Mouse (Mus musculus): ENCODE data around the gene Lrrc37a. TPM values are rescaled to one million over a fixed set of nuclear protein-coding genes. Genes with fewer than 3 reads are reported as not detected.
"Not testable (repeated sequence)": the region's sequence is repeated elsewhere in the genome, so short reads cannot be mapped to it uniquely, and the experiment has no call there.

Lrrc37a gene
- not detected in 2 replicates for polyA plus RNA-seq (2015; fragmentation: Nextera tagmentation; extraction: Ambion mirVana)

- Histone ChIP-seq H3K27me3 (ENCODE audit: control insufficient read depth, insufficient read depth, low read length) (no peaks in the 10 kb centered on the region), H3K9ac (ENCODE audit: low read length) (no peak within 1 kb of the TSS), H3K4me3 (replicated peaks; ENCODE audit: low read length) (no peak within 1 kb of the TSS), H3K4me1 (ENCODE audit: control insufficient read depth, insufficient read depth, low read length) (no peaks in the 10 kb centered on the region), H3K9me3 (replicated peaks; ENCODE audit: control insufficient read depth, low read length) (no peaks in the 10 kb centered on the region), H3K36me3 (ENCODE audit: control insufficient read depth, insufficient read depth, low read length) (no peaks in the 10 kb centered on the region), H3K27ac (ENCODE audit: low read length) (no peak within 1 kb of the TSS), H3K4me2 (ENCODE audit: low read depth, low read length) (no peak within 1 kb of the TSS)
- ATAC-seq (ENCODE audit: insufficient read depth, low FRiP score) = no peak
- 87% methylated on average over 12 of the region's 12 CpGs for WGBS
These were observed at the start of gene Lrrc37a for GRCm38 (mm10) chr11:103504497-103504896. Lrrc37a (minus strand) TSS chr11:103504597.

DNA sequence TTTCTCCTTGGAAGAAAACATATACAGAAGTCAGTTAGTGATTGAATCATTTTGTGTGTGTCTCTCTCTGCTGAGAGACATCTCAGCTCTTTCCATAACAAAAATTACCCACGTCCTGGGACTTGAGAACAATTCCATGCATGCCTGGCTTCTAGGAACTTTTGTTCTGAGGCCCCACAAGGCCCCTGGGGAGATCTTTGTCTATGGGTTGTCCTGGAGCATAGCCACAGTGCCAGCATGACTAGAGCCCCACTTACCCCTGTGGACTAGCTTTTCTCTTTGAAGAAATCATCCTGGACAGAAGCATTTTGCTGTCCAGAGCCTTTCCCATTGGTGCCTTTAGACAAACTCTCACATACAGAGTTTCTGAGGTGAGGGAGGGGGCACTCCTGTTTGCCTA lies 30.6 kb upstream of the Lrrc37a start:
- not testable (repeated sequence) for H3K4me3 ChIP-seq (replicated peaks; ENCODE audit: low read length); H3K4me2 ChIP-seq (ENCODE audit: low read depth, low read length); H3K27me3 ChIP-seq (ENCODE audit: control insufficient read depth, insufficient read depth, low read length); H3K36me3 ChIP-seq (ENCODE audit: control insufficient read depth, insufficient read depth, low read length); H3K4me1 ChIP-seq (ENCODE audit: control insufficient read depth, insufficient read depth, low read length); H3K9ac ChIP-seq (ENCODE audit: low read length); H3K9me3 ChIP-seq (replicated peaks; ENCODE audit: control insufficient read depth, low read length); H3K27ac ChIP-seq (ENCODE audit: low read length); ATAC-seq (ENCODE audit: insufficient read depth, low FRiP score)
- 32% methylated on average over 1 of the region's 1 CpGs for WGBS

DNA sequence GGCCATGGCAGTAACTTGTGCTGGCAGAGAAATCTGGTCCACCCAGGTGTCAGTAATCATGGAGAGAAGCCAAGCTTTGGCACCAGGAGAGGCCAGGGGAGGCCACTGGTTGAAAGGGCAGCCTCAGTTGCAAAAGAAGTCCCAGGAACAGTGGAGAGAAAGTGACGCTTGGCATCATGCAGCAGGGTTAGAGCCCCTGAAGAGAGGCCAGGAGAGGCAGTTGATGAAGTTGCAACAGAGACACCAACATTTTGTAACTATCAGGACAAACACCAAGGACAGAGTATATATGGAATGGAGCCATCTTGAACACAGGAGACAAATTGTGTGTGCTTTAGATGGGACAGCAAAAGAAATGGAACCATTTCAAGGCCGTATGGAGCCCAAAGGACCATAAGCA lies 7.7 kb upstream of the Lrrc37a start:
- WGBS = 62% methylated on average over 2 of the region's 2 CpGs
- H3K4me2 ChIP-seq (ENCODE audit: low read depth, low read length) = no peak overlapping the region
- ATAC-seq (ENCODE audit: insufficient read depth, low FRiP score) = no peak

DNA sequence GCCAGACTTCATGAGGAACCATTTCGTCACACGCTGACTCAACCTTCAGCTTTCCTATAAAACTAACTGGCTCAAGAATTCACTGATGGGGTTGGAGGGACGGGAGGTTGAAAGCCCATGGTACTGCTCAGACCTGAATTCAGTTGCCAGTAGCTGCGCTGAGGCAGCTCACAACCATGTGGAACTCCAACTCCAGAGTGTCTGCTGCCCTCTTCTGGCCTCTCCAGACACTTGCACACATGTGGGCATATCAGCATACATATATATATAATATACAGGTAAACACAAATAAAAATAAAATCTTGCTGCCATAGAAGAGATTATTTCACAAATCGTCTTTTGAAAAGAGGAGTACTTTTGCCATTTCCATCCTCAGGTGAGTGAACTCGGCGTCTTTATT lies 40.0 kb downstream of the Lrrc37a start:
- no peaks in the 10 kb centered on the region for H3K4me1 ChIP-seq (ENCODE audit: control insufficient read depth, insufficient read depth, low read length)
- 72% methylated on average over 7 of the region's 7 CpGs for WGBS
- no peak overlapping the region for H3K4me2 ChIP-seq (ENCODE audit: low read depth, low read length)
- H3K9ac ChIP-seq (ENCODE audit: low read length) = no peak overlapping the region
- no peaks in the 10 kb centered on the region for H3K9me3 ChIP-seq (replicated peaks; ENCODE audit: control insufficient read depth, low read length)
- H3K4me3 ChIP-seq (replicated peaks; ENCODE audit: low read length) = no peak overlapping the region
- no peaks in the 10 kb centered on the region for H3K36me3 ChIP-seq (ENCODE audit: control insufficient read depth, insufficient read depth, low read length)
- no peak for ATAC-seq (ENCODE audit: insufficient read depth, low FRiP score)
- no peaks in the 10 kb centered on the region for H3K27me3 ChIP-seq (ENCODE audit: control insufficient read depth, insufficient read depth, low read length)
- no peak overlapping the region for H3K27ac ChIP-seq (ENCODE audit: low read length)

More for the DNA sequence above, 7.7 kb upstream of the Lrrc37a start:
- Histone ChIP-seq H3K9me3 (replicated peaks; ENCODE audit: control insufficient read depth, low read length) (no peaks in the 10 kb centered on the region), H3K9ac (ENCODE audit: low read length) (no peak overlapping the region), H3K4me3 (replicated peaks; ENCODE audit: low read length) (no peak overlapping the region), H3K36me3 (ENCODE audit: control insufficient read depth, insufficient read depth, low read length) (no peaks in the 10 kb centered on the region), H3K4me1 (ENCODE audit: control insufficient read depth, insufficient read depth, low read length) (no peaks in the 10 kb centered on the region), H3K27ac (ENCODE audit: low read length) (no peak overlapping the region), H3K27me3 (ENCODE audit: control insufficient read depth, insufficient read depth, low read length) (no peaks in the 10 kb centered on the region)

DNA sequence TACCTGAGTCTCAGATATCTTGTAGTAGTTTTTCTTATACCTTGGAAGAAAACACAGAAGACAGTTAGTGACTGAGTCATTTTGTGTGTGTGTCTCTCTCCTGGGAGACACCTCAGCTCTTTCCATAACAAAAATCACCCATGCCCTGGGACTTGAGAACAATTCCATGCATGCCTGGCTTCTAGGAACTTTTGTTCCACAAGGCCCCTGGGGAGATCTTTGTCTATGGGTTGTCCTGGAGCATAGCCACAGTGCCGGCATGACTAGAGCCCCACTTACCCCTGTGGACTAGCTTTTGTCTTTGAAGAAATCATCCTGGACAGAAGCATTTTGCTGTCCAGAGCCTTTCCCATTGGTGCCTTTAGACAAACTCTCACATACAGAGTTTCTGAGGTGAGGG lies 53.3 kb downstream of the Lrrc37a start:
- H3K27ac ChIP-seq (ENCODE audit: low read length); H3K4me2 ChIP-seq (ENCODE audit: low read depth, low read length): not testable (repeated sequence)
- 75% methylated on average over 1 of the region's 1 CpGs for WGBS

DNA sequence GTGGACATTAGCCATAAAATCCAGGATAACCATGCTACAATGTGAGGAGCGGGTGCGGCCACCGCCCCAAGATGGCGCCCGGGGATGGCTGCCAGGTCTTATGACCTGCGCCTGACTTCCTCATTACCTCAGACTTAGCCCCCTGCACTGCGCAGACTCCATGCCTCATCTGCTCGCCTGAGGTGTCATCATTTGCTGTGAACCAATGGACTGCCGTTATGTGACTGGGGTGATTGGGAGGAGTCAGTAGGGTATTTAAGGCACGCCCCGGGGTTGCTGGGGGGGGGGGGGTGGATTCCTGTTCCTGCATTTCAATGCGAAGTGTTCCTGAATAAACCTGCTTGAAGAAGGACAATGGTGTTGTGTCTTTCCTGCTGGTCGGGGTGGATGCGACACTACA lies 54.7 kb downstream of the Lrrc37a start:
- not testable (repeated sequence) for H3K36me3 ChIP-seq (ENCODE audit: control insufficient read depth, insufficient read depth, low read length); H3K4me1 ChIP-seq (ENCODE audit: control insufficient read depth, insufficient read depth, low read length); H3K9ac ChIP-seq (ENCODE audit: low read length); H3K27ac ChIP-seq (ENCODE audit: low read length); H3K27me3 ChIP-seq (ENCODE audit: control insufficient read depth, insufficient read depth, low read length); H3K9me3 ChIP-seq (replicated peaks; ENCODE audit: control insufficient read depth, low read length); ATAC-seq (ENCODE audit: insufficient read depth, low FRiP score); H3K4me2 ChIP-seq (ENCODE audit: low read depth, low read length); H3K4me3 ChIP-seq (replicated peaks; ENCODE audit: low read length)
- WGBS = 89% methylated on average over 14 of the region's 14 CpGs

More for the DNA sequence above, 53.3 kb downstream of the Lrrc37a start:
- H3K9me3 ChIP-seq (replicated peaks; ENCODE audit: control insufficient read depth, low read length); H3K4me1 ChIP-seq (ENCODE audit: control insufficient read depth, insufficient read depth, low read length); H3K4me3 ChIP-seq (replicated peaks; ENCODE audit: low read length); H3K9ac ChIP-seq (ENCODE audit: low read length); H3K36me3 ChIP-seq (ENCODE audit: control insufficient read depth, insufficient read depth, low read length); ATAC-seq (ENCODE audit: insufficient read depth, low FRiP score); H3K27me3 ChIP-seq (ENCODE audit: control insufficient read depth, insufficient read depth, low read length): not testable (repeated sequence)

DNA sequence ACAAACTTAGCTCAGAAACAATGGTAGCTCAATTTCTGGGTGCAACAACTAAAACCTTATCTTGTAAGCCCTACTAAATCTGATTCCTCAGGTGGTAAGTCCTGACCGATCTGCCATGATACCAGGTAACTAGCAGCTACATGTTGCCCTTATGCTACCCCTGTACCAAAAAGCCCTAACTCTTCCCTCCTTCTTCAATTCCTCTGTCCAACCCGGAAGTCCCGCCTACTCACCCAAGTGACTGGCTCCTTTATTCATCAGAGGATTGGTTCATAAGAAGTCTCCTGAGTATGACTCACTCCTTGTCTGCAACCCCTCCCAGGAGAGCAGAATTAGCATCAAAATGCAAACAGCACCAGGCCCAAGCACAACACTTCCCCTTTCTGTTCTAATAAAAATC lies 60.7 kb downstream of the Lrrc37a start:
- Histone ChIP-seq H3K27me3 (ENCODE audit: control insufficient read depth, insufficient read depth, low read length) (no peaks in the 10 kb centered on the region), H3K4me2 (ENCODE audit: low read depth, low read length) (no peak overlapping the region), H3K9ac (ENCODE audit: low read length) (no peak overlapping the region), H3K4me3 (replicated peaks; ENCODE audit: low read length) (no peak overlapping the region), H3K27ac (ENCODE audit: low read length) (no peak overlapping the region), H3K9me3 (replicated peaks; ENCODE audit: control insufficient read depth, low read length) (no peaks in the 10 kb centered on the region), H3K4me1 (ENCODE audit: control insufficient read depth, insufficient read depth, low read length) (no peaks in the 10 kb centered on the region), H3K36me3 (ENCODE audit: control insufficient read depth, insufficient read depth, low read length) (no peaks in the 10 kb centered on the region)
- no peak for ATAC-seq (ENCODE audit: insufficient read depth, low FRiP score)
- WGBS = 86% methylated on average over 3 of the region's 3 CpGs

- Histone ChIP-seq H3K36me3 (ENCODE audit: control insufficient read depth, insufficient read depth, low read length) (no peaks in the 10 kb centered on the region), H3K27me3 (ENCODE audit: control insufficient read depth, insufficient read depth, low read length) (no peaks in the 10 kb centered on the region), H3K4me2 (ENCODE audit: low read depth, low read length) (no peak overlapping the region), H3K4me1 (ENCODE audit: control insufficient read depth, insufficient read depth, low read length) (no peaks in the 10 kb centered on the region), H3K4me3 (replicated peaks; ENCODE audit: low read length) (no peak overlapping the region), H3K27ac (ENCODE audit: low read length) (no peak overlapping the region), H3K9me3 (replicated peaks; ENCODE audit: control insufficient read depth, low read length) (no peaks in the 10 kb centered on the region), H3K9ac (ENCODE audit: low read length) (no peak overlapping the region)
- WGBS = 76% methylated on average over 5 of the region's 5 CpGs
- no peak for ATAC-seq (ENCODE audit: insufficient read depth, low FRiP score)
These were observed 68.1 kb downstream of the Lrrc37a start for GRCm38 (mm10) chr11:103436282-103436681.

GRCm38 (mm10) chr11:103425031-103425430 lies 79.4 kb downstream of the Lrrc37a start:
- Histone ChIP-seq H3K4me3 (replicated peaks; ENCODE audit: low read length) (no peak overlapping the region), H3K9me3 (replicated peaks; ENCODE audit: control insufficient read depth, low read length) (no peaks in the 10 kb centered on the region), H3K36me3 (ENCODE audit: control insufficient read depth, insufficient read depth, low read length) (no peaks in the 10 kb centered on the region), H3K4me1 (ENCODE audit: control insufficient read depth, insufficient read depth, low read length) (no peaks in the 10 kb centered on the region), H3K27me3 (ENCODE audit: control insufficient read depth, insufficient read depth, low read length) (no peaks in the 10 kb centered on the region), H3K4me2 (ENCODE audit: low read depth, low read length) (no peak overlapping the region), H3K9ac (ENCODE audit: low read length) (no peak overlapping the region), H3K27ac (ENCODE audit: low read length) (no peak overlapping the region)
- ATAC-seq (ENCODE audit: insufficient read depth, low FRiP score) = no peak
- 20% methylated on average over 5 of the region's 5 CpGs for WGBS

GRCm38 (mm10) chr11:103419667-103420066 lies 84.7 kb downstream of the Lrrc37a start:
- no peak for ATAC-seq (ENCODE audit: insufficient read depth, low FRiP score)
- no peaks in the 10 kb centered on the region for H3K9me3 ChIP-seq (replicated peaks; ENCODE audit: control insufficient read depth, low read length)
- no peak overlapping the region for H3K27ac ChIP-seq (ENCODE audit: low read length)
- no peaks in the 10 kb centered on the region for H3K4me1 ChIP-seq (ENCODE audit: control insufficient read depth, insufficient read depth, low read length)
- H3K4me3 ChIP-seq (replicated peaks; ENCODE audit: low read length) = no peak overlapping the region
- H3K27me3 ChIP-seq (ENCODE audit: control insufficient read depth, insufficient read depth, low read length) = no peaks in the 10 kb centered on the region
- no peaks in the 10 kb centered on the region for H3K36me3 ChIP-seq (ENCODE audit: control insufficient read depth, insufficient read depth, low read length)
- no peak overlapping the region for H3K4me2 ChIP-seq (ENCODE audit: low read depth, low read length)
- no peak overlapping the region for H3K9ac ChIP-seq (ENCODE audit: low read length)
- WGBS = 82% methylated on average over 13 of the region's 13 CpGs

Measured in stomach, embryonic 16.5 days (tissue).